Mouse (Mus musculus) spleen, adult 10 weeks (tissue): ENCODE measurements around the gene Nudt16. TPM values are rescaled to one million over a fixed set of nuclear protein-coding genes. Genes with fewer than 3 reads are reported as not detected.

ENCODE experiments used
- polyA plus RNA-seq: library from polyadenylated mRNA; stranded (reverse); fragments of 350-450 nt; fragmentation: Illumina TruSeq; extraction: RNeasy Lipid Tissue Mini Kit (QIAGEN cat#74804); gene quantifications from one replicate; pipeline ENCODE4 v1.2.3, GENCODE M21; 2015; ENCODE audit warnings: low replicate concordance; ENCODE audit not compliant: insufficient read depth

Gene Nudt16
- 32.4 TPM for polyA plus RNA-seq

DNA sequence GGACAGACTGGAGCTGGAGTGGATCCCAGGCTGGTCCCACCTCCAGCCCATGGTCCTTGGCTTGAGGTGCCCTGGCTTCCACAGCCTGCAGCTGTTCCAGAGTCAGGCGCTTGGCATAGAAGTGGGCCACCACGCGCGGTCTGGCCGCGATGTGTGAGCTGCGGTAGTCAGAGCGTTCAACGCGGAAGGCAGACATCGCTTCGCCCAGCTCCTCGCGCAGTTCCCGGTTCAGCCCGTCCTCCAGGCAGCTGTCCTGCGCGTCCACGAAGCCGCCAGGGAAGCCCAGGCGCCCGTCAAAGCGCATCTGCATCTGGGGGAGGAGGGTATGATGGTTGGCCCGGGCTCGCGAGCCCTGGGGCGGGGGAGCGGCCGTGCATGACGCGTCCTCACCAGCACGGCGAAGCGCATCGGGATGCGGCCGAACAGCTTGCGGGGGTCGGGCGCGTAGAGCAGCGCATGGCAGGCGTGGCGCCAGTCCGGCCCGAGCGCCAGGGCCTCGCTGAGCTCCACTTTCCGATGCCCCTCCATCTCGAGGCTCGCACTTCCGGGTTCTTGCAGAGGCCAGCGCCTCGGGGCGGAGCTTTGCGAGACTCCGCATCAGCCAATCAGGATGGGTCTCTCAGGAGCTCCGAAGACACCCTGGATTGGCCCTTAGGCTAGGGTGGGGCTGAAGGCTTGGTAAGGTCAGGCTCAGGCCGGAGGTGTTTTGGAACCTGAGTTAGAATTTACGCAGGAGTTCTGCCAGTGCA, at the start of gene Nudt16:
Gene Nudt16, minus strand, starts transcription at position 572 of the 749 bp plus-strand sequence.

GRCm38 (mm10) chr9:105144992-105145391, 13.4 kb upstream of the Nudt16 start, which contains the start of gene 1700080E11Rik:
Gene 1700080E11Rik (minus strand): TSS chr9:105145092.

Other genes starting within 250 kb of the Nudt16 start
- 75.7 TPM for gene Mrpl3, start 78.6 kb downstream of the Nudt16 start, polyA plus RNA-seq
- gene 1700080E11Rik, start 13.3 kb upstream of the Nudt16 start, polyA plus RNA-seq, result not detected